8 mouse cellular contexts compared by ENCODE assay signal in the genomic region with DNA sequence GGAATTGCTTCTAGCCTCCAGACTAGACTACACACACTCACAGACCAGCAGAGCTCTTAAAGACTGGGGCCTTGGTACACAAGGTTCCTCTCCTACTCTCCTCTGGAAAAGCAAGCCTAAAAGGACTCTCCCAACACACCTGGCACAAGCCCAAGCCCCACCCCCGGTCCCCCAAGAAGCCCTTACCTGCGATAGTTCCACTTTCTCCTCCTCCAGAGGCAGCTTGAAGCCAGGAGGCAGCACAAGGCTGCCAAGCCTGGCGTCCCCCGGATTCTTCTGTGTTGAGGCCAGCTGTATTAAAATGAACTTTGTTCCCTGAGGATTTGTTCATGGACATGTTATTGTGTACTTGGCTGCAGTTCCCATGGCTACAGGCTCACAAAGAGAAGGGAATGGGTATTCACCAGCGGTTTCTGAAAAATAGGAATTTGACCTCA. TPM values are rescaled to one million over a fixed set of nuclear protein-coding genes. Genes with fewer than 3 reads are reported as not detected.
DNase-seq lines count a peak whose midpoint lies in the region; ATAC-seq and TF ChIP-seq lines count a peak whose summit lies in the region.

A gene (minus strand): TSS at position 294 of the 437 bp plus-strand sequence.

- H3K27ac ChIP-seq in cortical plate, adult 2 months (ENCODE audit: insufficient read depth, low read length), result peak within 1 kb of the TSS; percentile 63
- peak within 1 kb of the TSS; percentile 27 for H3K27ac ChIP-seq in heart, adult 2 months
- H3K27ac ChIP-seq in liver, embryonic 12.5 days, result peak within 1 kb of the TSS; percentile 43; the same call in 1 of the 2 replicates

- no peak within 1 kb of the TSS for H3K4me3 ChIP-seq in cortical plate, adult 2 months (ENCODE audit: insufficient read depth, low read length)
- H3K4me3 ChIP-seq in heart, adult 2 months, result no peak within 1 kb of the TSS
- H3K4me3 ChIP-seq in liver, embryonic 12.5 days, result no peak within 1 kb of the TSS

- intact Hi-C loops in heart, adult 2 months (cut with DNase I), result no loop called here

- no peaks in the 10 kb centered on the region for H3K36me3 ChIP-seq in heart, adult 2 months (ENCODE audit: control insufficient read depth, insufficient read depth, low read length)
- H3K36me3 ChIP-seq in liver, embryonic 12.5 days, result no peaks in the 10 kb centered on the region

- no peak for TF ChIP-seq POLR2A in cortical plate, adult 2 months (IDR thresholded peaks at IDR 0.05; ENCODE audit: extremely low read depth, insufficient read depth, low read length)
- TF ChIP-seq POLR2A in heart, adult 2 months (IDR thresholded peaks at IDR 0.05; ENCODE audit: insufficient read depth, low read depth, low read length), result no peak

- no peaks in the 10 kb centered on the region for H3K9me3 ChIP-seq in liver, embryonic 12.5 days (replicated peaks)

- H3K9ac ChIP-seq in heart, adult 2 months (ENCODE audit: low read depth, low read length), result no peak within 1 kb of the TSS
- H3K9ac ChIP-seq in liver, embryonic 12.5 days, result no peak within 1 kb of the TSS

- H3K4me2 ChIP-seq in liver, embryonic 12.5 days, result peak within 1 kb of the TSS; percentile 3; the same call in 1 of the 2 replicates

- H3K27me3 ChIP-seq in heart, adult 2 months (ENCODE audit: control insufficient read depth, insufficient read depth, low read length), result no peaks in the 10 kb centered on the region
- no peaks in the 10 kb centered on the region for H3K27me3 ChIP-seq in liver, embryonic 12.5 days (replicated peaks)

- no peak for TF ChIP-seq CTCF in cortical plate, adult 2 months (IDR thresholded peaks at IDR 0.05; ENCODE audit: extremely low read depth, insufficient read depth, low read length)
- peak; percentile 18; the same call in 1 of the 2 replicates for TF ChIP-seq CTCF in heart, adult 2 months (IDR thresholded peaks at IDR 0.05)

- no peak for TF ChIP-seq EP300 in heart, adult 2 months (IDR thresholded peaks at IDR 0.05; ENCODE audit: insufficient read depth, low read depth, low read length)

- H3K79me2 ChIP-seq in heart, adult 2 months (replicated peaks; ENCODE audit: control insufficient read depth, insufficient read depth, low read length), result no peaks in the 10 kb centered on the region

- H3K4me1 ChIP-seq in cortical plate, adult 2 months (ENCODE audit: control insufficient read depth, insufficient read depth, low read length), result no peaks in the 10 kb centered on the region
- H3K4me1 ChIP-seq in heart, adult 2 months (ENCODE audit: control insufficient read depth, insufficient read depth, low read length), result no peaks in the 10 kb centered on the region
- H3K4me1 ChIP-seq in liver, embryonic 12.5 days, result peaks cover 41% of the 10 kb centered on the region

- no peak for ATAC-seq in liver, embryonic 12.5 days
- no peak for ATAC-seq in monocyte, adult 5-6 weeks (replicated peaks; ENCODE audit: insufficient number of reproducible peaks, low FRiP score, low TSS enrichment, poor library complexity, severe bottlenecking)

- WGBS in heart, adult 2 months, result 30% methylated on average over 5 of the region's 5 CpGs
- WGBS in liver, embryonic 12.5 days (ENCODE audit: insufficient replicate concordance), result 64% methylated on average over 5 of the region's 5 CpGs

- DNase-seq in layer of hippocampus, adult 18-20 months (ENCODE audit: low spot score in 2 of 2), result no peak
- DNase-seq in layer of hippocampus, adult 11-12 months (ENCODE audit: low spot score), result no peak
- peak; percentile 67 to 73 for DNase-seq in heart, adult 2 months
- peak; percentile 85 for DNase-seq in kidney, adult 18-20 months
- no peak for DNase-seq in T-cell, adult 2 months (ENCODE audit: low spot score)

RNA-seq across cellular contexts. Expression of the gene that starts here (rescaled TPM):
- total RNA-seq in layer of hippocampus, adult 18-20 months (2021), result 10 to 100 TPM; 18.4 to 23.1 TPM
- 31.9 and 35.9 TPM in 2 replicates for polyA plus RNA-seq in cortical plate, adult 2 months (2012; rRNA removed)
- 10 to 100 TPM in 1 of 2 experiments, 1 to 10 TPM in 1; 8.6 to 12.0 TPM for total RNA-seq in heart, adult 2 months (2021)
- polyA plus RNA-seq in heart, adult 2 months (2012; rRNA removed), result 27.1 and 33.6 TPM in 2 replicates
- polyA plus RNA-seq in liver, embryonic 12.5 days (2016; fragmentation: Nextera tagmentation; extraction: Ambion mirVana), result 16.7 and 16.9 TPM in 2 replicates
- total RNA-seq in monocyte, adult 5-6 weeks (2017), result 37.3 to 57.4 TPM (median 43.2 TPM) in 3 replicates

Comparison
In these comparisons a context has a peak if more than half of its experiments do, and no peak if none do; other contexts are left out.
1. DNase-seq: peak in heart, adult 2 months (2 of 2) and kidney, adult 18-20 months (single experiment); none in layer of hippocampus, adult 18-20 months (0 of 2), layer of hippocampus, adult 11-12 months (single experiment) and T-cell, adult 2 months (single experiment).
2. Peak in every context shown above with its lines, with median percentiles within 50 percentile points of each other: H3K27ac ChIP-seq.